Mouse (Mus musculus): ENCODE measurements at regions not wholly inside any gene's neighbourhood (a gene's known extent, or its start where the extent isn't known, plus 50 kb on each side); places are given as distances from the start of the nearest gene placed in this dataset.

DNA sequence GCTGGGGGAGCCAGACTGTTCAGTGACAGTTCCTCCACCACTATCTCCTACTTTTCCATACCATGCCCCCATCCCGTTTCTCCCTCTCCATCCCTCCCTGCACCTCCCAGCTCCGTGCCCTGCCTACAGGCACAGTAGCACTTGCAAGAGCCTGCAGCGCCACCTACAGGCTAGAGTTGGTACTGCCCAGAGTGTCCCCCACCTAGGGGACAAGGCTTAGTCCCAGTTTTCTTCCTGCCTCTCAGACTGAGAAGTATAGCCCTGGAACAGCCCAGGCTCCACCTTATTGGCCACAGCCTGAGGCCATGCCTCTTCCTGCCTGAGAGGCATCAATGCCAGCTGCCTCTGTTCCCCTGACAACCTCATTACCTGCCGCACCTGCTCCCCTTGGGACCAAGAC, 351.3 kb downstream of the Ptpru start:
- DNase-seq (ENCODE audit: low spot score in 2 of 2), result peak; percentile 4 to 8

DNA sequence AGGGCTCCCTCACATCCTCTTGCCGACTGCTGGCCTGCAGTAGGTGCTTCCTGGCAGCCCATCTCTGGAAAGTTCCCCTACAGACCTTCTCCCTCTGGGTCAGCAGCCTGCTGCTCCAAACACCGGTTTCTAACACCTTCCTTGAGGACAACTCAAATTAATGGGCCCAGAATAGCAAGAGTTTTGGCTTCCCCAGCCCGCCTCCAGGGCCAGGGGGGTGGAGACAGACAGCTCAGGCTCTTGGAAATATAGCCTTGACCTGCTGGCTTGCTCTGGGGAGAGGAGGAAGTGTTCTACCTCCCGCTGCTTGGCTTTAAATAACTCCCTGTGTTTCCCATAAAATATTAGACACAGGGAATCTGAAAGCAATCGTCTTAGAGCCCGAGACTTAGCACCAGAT, 349.8 kb downstream of the Ptpru start:
- DNase-seq (ENCODE audit: low spot score in 2 of 2), result no peak

DNA sequence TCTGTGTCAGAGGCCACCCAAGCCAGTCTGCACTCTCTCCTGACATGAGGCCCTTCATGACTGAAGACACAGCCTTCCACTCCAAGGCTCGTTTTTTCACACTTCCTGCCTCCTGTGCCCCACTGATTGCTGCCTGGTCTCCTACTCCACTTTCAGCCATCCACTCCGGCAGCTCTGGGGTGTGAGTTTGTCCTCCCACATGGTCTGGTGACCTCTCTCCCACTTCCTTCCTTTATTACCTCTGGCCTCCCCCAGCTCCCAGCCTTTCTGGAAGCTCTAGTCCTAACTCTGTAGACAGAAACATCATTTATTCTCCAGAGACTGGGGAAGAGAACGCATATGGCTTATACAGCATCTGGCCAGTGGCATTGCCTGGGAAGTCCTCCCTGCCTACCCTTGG, 349.0 kb downstream of the Ptpru start:
- no peak for DNase-seq (ENCODE audit: low spot score in 2 of 2)

DNA sequence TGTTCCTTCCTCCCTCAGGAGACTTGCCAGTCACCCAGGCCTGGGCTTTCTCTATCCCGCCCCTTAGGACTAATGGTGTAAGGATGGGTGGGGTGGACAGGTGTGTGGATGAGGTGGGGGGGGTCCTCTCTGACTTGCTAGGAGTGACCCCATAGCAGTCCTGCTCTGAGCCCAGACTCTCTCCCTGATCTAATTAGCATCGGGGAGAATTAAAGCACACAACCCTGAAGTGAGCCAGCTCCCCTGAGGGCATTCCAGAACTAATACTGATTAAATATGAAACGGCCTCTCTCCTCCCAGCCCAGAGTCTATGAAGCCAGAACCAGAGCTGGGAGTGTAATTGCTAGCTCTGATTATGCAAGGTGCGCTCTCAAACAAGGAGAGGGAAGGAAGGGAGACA, 346.1 kb downstream of the Ptpru start:
- no peak for DNase-seq (ENCODE audit: low spot score in 2 of 2)

GRCm38 (mm10) chr4:131493726-131494125, 344.4 kb downstream of the Ptpru start:
- DNase-seq (ENCODE audit: low spot score in 2 of 2), result no peak

- no peak for DNase-seq (ENCODE audit: low spot score in 2 of 2)
Observed at GRCm38 (mm10) chr4:131496900-131497299, 341.2 kb downstream of the Ptpru start.

DNA sequence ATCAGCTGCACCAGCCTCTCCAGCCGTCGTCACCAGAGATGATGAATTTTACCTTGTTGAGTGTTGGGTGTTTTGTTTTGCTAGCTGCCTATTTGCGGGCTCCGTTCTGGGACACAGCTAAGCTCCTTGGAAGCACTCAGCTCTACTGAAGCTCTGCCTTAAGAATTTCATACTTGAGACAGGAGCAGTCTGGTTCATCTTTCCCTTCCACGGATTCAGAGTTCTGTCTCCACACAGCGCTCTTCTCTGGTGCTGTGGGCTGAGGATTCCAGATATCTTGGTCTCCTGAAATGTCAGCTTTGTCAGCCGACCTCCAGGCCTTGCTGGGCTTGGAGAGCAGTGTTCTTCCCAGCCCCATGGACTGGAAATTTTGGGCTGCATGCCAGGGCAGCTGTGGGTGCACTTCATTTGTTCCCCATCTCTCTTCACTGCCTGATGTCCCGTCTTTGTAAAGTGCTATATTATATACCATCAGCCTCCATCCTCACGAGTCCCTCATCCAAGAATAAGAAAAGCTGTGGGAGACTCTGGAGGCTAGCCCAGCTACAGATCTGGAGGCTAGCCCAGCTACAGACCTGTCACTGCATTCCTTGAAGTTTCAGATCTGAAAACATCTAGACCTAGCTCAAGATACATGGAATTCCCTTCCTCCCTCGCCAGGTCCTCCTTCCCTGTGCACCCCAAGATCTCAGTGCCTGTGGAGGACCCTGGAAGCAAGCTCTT, 337.0 kb downstream of the Ptpru start:
- DNase-seq (ENCODE audit: low spot score in 2 of 2), result no peak

DNA sequence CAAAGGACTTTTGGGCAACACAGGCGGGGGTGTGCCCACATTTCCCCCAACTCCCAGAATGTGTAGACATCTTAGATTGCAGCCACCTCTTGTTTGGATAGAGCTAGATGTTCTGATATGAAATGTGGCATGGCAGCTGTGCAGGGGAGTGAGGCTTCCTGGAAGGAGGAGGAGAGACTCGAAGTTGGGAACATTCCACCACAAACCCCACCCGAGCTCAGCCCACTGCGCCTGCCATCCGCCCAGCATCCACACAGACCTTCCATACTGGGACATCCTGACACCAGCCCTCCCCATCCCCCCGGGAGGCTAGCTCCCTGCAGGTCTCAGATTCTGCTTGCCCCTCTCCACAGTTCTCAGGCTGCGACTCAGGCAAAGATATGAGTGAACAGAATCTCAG, 329.9 kb downstream of the Ptpru start:
- no peak for DNase-seq (ENCODE audit: low spot score in 2 of 2)

DNA sequence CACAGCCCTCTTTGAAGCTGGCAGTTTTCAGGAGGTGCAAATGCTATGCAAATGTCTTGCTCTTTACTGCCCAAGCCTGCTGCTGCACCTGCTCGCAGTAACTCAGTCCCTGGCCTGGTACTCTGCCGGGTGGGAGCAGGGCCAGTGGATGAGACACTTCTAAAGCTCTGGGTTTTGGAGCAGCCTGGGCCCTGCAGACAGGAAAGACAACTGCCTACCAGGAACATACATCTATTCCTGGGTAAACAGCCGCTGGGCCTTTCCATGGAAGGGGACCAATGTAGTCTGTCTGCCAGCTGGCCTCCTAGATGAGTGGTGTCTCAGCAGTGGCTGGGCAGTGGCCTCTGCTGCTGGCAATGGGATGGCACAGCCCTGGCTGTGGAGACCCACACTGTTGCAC, 326.5 kb downstream of the Ptpru start:
- DNase-seq (ENCODE audit: low spot score in 2 of 2), result no peak

GRCm38 (mm10) chr4:131512768-131513167, 325.3 kb downstream of the Ptpru start:
- no peak for DNase-seq (ENCODE audit: low spot score in 2 of 2)

DNA sequence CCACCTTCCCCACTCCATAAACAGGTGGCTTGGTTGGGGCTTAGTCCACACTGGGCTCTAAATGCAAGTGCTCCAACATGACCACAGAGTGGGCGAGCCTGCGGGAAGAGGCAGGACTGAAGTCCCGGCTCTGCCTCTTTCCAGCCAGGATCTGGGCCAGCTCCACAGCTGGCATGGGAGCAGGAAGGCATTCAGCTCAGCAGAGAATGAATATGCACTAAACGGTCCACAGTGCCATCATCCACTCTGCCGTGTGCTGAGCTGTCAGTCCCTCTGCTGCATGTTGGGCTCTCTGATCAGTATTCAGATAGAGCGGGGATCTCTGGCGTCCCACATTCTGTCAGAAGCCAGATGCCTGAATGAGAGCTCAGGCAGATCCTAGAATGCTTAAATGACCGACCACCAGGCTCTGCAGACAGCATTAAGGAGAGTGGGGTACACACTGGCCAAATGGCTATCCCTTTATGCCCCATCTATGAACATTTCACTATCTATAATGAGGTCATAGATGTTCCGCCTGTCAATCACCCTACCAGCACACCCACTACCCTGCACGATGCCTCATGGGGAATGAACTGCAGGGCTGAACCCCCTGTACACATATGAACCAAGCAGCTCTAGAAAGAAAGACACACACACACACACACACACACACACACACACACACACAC, 317.3 kb downstream of the Ptpru start:
- DNase-seq (ENCODE audit: low spot score in 2 of 2), result no peak

DNA sequence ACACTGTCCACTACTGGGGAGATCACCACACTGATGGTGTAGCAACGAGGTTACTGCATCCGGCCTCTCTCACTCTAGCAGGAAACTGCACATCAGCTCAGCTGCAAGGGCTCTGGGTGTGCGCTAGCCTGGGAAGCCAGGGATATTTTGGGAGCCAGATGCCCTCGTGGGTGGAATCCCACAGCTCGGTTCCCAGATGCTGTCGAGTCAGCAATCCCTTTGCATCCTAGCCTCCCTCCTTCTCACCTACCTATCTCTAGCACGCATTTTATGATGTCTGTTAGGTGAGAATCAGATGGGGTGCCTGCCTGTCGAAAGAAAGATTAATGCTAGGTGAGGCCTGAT, 316.8 kb downstream of the Ptpru start:
- no peak for DNase-seq (ENCODE audit: low spot score in 2 of 2)

DNA sequence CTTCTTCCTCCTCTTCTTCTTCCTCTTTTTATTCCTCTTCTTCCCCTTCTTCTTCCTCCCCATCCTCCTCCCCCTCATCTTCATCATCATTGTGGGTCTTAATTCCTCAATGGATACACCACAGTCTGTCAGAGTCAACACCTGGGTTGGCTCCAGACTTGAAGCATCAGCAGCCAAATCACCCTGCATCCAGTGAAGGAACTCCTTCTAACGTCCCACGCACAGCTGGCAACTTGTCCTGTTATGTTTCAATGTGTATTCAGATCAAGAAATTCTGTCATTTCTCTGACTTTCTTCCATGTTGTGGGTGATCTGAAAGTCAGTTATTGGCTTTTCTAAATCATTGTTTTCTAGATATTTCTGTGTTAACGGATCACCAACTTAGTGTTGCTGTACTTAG, 312.9 kb downstream of the Ptpru start:
- DNase-seq (ENCODE audit: low spot score in 2 of 2), result no peak

DNA sequence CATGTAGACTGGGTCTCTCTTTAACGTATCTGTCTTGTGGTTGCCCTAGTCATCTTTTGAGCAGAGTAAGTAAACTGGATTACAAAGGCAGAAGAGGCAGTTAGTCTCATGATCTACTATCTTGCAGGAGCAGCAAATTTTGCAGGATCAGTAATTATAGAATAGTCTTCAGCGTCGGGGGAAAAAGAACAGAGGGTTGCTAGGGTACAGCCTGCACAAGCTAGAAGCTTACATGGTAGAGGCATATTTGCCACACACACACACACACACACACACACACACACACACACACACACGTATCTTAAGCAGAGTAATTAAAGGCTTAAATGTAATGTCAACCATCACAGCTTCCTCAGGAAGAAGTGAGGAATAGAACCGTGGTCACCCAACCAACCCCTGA, 307.6 kb downstream of the Ptpru start:
- no peak for DNase-seq (ENCODE audit: low spot score in 2 of 2)

DNA sequence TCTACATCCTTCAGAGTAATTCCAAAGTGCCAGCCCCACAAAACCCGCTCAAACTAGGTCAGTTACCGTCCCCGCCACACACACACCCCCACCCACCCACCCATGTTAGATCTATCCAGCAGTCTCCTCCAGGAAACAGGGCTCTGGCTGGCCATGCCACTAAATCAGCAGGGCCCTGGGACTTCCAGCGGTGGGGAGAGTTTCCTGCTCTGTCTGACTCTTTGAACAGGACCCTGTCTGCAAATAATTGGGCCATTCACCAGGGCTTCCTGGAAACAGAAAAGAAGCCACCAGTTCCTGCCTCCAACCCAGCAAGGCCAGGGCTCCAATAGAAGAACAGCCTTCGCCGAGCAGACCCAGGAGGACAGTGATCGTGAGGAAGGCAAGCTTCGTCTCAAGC, 307.1 kb downstream of the Ptpru start:
- DNase-seq (ENCODE audit: low spot score in 2 of 2), result no peak

GRCm38 (mm10) chr4:131534831-131535230, 303.3 kb downstream of the Ptpru start:
- no peak for DNase-seq (ENCODE audit: low spot score in 2 of 2)

DNA sequence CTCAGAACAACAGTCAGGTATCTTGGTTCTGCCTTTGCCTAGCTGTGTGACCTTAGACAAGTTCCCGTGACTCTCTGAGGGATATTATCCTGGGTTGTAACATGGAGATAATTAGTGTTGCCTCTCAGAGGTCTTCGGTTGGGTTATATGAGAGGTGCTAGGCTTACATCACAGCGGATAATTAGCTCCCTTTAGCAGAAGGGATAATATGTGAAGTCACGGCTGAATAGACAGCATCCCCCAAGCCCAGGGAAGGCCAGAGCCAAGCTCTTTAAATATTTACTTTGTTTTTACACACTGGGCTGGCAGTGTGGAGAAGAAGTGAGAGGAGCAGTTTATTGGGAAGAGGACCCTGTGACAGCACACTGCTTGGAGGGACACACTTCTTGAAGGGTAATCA, 299.9 kb downstream of the Ptpru start:
- DNase-seq (ENCODE audit: low spot score in 2 of 2), result no peak

DNA sequence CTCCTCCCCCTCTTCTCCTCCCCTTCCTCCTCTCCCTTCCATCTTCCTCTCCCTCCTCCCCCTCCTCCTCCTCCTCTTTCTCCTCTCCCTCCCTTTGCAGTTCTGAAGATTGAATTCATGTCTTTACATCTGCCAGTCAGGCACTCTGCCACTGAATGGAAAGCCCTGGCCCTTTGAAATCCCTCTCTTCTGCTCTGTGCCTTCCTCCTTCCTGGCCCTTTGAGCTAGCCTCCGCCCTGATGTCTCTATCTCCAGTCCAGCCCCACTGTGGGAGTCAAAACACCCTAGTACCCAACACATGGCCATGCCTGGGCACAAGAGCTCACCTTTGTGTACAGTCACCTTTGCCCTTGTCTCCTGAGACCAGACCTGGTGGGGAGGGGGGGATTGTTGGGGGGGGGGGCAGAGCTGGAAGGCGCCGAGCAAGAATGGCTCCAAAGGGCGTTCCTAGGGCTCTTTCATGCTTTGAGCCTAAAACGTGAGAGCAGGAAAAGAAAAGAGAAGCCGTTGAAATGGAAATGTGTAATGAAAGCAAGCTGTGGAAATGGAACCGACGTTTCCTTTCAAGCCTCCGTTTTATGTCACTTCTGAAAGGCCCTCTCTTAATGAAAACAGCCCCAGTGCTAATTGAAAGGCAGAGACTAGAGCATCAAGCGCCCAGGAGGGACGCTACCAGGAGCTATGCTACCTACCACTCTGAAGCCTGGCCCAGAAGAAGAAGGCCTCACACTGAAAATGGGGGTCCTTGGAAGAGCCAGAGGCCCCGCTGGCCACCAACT, 291.5 kb downstream of the Ptpru start:
- no peak for DNase-seq (ENCODE audit: low spot score in 2 of 2)

DNA sequence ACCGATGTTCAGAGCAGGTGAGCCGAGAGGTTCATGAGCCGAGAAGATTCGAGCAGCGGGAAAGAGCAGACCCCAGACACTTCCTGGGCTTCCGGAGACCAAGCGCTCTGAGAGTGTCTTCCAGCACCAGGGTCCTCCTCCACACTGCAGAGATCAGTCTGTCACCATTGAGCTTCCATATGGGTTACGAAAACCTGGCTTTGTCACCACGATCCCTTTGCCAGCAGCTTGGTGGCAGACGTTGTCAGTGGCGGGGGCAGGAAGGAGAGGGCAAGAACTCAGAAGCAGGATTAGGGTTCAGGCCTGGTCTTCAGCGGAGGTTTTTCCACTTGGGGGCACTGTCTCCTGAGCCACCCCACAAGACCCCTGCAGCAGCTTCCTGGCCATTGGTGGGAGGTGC, 288.5 kb downstream of the Ptpru start:
- no peak for DNase-seq (ENCODE audit: low spot score in 2 of 2)

- DNase-seq (ENCODE audit: low spot score in 2 of 2), result no peak
Observed at GRCm38 (mm10) chr4:131558513-131558912, 279.6 kb downstream of the Ptpru start.

DNA sequence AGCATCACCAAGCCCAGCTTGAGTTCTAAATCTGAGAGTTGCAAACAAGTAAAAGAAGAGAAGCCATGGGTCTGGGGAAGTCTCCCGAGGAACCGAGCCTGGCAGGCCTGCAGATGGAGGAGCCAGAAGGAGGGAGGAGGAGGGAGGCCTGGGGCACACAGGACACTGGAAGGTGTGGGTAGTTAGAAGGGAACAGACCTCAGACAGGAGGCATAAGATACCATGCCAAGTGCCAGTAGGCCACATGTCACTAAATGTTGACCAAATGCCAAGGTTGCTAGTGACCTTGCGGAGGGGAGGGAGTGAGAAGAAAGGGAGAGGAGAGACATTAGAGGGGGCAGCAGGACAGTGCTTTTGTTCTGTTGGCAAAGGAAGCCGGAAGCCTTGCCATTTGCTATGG, 274.2 kb downstream of the Ptpru start:
- DNase-seq (ENCODE audit: low spot score in 2 of 2), result no peak

DNA sequence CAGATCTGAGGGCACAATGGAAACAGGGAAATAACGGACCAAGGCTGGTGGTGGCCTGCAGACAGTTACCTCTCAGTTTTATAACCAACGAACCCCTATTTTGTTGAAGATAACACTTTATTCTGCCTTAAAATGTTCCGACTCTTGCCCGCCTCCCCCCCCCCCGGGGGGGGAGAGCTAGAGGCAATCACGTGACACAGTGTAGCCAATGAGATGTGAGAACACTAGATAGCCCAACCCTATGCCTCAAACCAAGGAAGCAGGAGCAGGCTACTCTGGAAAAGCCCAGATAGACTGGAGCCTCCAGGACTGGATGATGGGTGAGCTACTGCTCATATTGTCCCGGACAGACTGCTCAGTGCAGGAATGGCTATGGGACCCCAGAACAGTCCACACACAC, 272.9 kb downstream of the Ptpru start:
- DNase-seq (ENCODE audit: low spot score in 2 of 2), result no peak

- no peak for DNase-seq (ENCODE audit: low spot score in 2 of 2)
Observed at GRCm38 (mm10) chr4:131567241-131567640, 270.8 kb downstream of the Ptpru start.
